Mouse (Mus musculus) liver, postnatal 0 days (tissue): ENCODE data around the gene Khdc3. TPM values are rescaled to one million over a fixed set of nuclear protein-coding genes. Genes with fewer than 3 reads are reported as not detected.
"Not testable (repeated sequence)": the region's sequence is repeated elsewhere in the genome, so short reads cannot be mapped to it uniquely, and the experiment has no call there.

Source experiments
- ATAC-seq: fragments of 200-750 bp; cut with Nextera tagmentation; 2 replicates; pipeline ENCODE4 v1.8.0; 2017; ENCODE audit warnings: mild to moderate bottlenecking, moderate library complexity
- DNase-seq: peaks from one replicate; pipeline ENCODE4 v3.0.0-alpha.2; 2016
- H3K27ac ChIP-seq: fragments of 300-500 bp; sonication (generic); 2 replicates; pipeline ENCODE4 v1.5.1; 2014; ENCODE audit warnings: antibody characterized with exemption, moderate library complexity, mild to moderate bottlenecking, low read depth
- H3K27me3 ChIP-seq: fragments of 300-500 bp; sonication (generic); 2 replicates; pipeline ENCODE4 v1.6.1; 2014; ENCODE audit warnings: low read length, control low read depth, mixed read lengths; ENCODE audit not compliant: insufficient read depth
- H3K36me3 ChIP-seq: fragments of 300-500 bp; sonication (generic); replicated peaks from 2 replicates; pipeline ENCODE4 v1.6.1; 2014; ENCODE audit warnings: mild to moderate bottlenecking, control low read depth, low read length, moderate library complexity, mixed read lengths; ENCODE audit not compliant: insufficient read depth
- H3K4me1 ChIP-seq: fragments of 300-500 bp; sonication (generic); 2 replicates; pipeline ENCODE4 v1.6.1; 2014; ENCODE audit warnings: antibody characterized with exemption, mild to moderate bottlenecking, control low read depth; ENCODE audit not compliant: insufficient read depth
- H3K4me2 ChIP-seq: fragments of 300-500 bp; sonication (generic); 2 replicates; pipeline ENCODE4 v1.6.1; 2014; ENCODE audit warnings: low read depth, mild to moderate bottlenecking, low read length, moderate library complexity, mixed read lengths
- H3K4me3 ChIP-seq: fragments of 300-500 bp; sonication (generic); 2 replicates; pipeline ENCODE4 v1.5.1; 2014; ENCODE audit warnings: low read depth, low read length
- H3K9ac ChIP-seq: fragments of 300-500 bp; sonication (generic); replicated peaks from 2 replicates; pipeline ENCODE4 v1.6.1; 2014; ENCODE audit warnings: mild to moderate bottlenecking, moderate library complexity
- H3K9me3 ChIP-seq: fragments of 300-500 bp; sonication (generic); 2 replicates; pipeline ENCODE4 v1.6.1; 2016; ENCODE audit warnings: mild to moderate bottlenecking, control low read depth, low read length, mixed read lengths
- CTCF ChIP-seq: sonication (generic); IDR thresholded peaks from 2 replicates; pipeline ENCODE4 v1.5.1; 2016; ENCODE audit warnings: antibody characterized with exemption, low read depth
- EP300 ChIP-seq: IDR thresholded peaks from 2 replicates; pipeline ENCODE4 v1.6.1; 2016; ENCODE audit warnings: antibody characterized with exemption, low read depth, mild to moderate bottlenecking
- WGBS: fragments of 180-500 bp; shearing (Covaris S2); extraction: QIAGEN DNeasy Blood & Tissue Kit; methylation state at CpG from one replicate; pipeline ENCODE4 v1.1.7; 2014; ENCODE audit not compliant: insufficient replicate concordance; 5-methylcytosine and 5-hydroxymethylcytosine counted together
- polyA plus RNA-seq: library from polyadenylated mRNA; unstranded; fragments of >200 nt; fragmentation: Nextera tagmentation; extraction: Ambion mirVana; gene quantifications from 2 replicates; pipeline ENCODE4 v1.2.1, GENCODE M21; 2015

Khdc3 gene
- polyA plus RNA-seq, 1 experiment from 2014 or later = not detected

GRCm38 (mm10) chr9:73103880-73104198 lies 2.2 kb downstream of the Khdc3 start:
- no peaks in the 10 kb centered on the region for H3K36me3 ChIP-seq
- H3K27me3 ChIP-seq = peaks cover 13% of the 10 kb centered on the region
- peak overlapping the region; percentile 79 for H3K4me2 ChIP-seq
- H3K27ac ChIP-seq = no peak overlapping the region
- TF ChIP-seq EP300 (no peak), CTCF (no peak)
- ATAC-seq (no peak; the same call in 1 of the 2 replicates), DNase-seq (no peak)
- peaks cover 11% of the 10 kb centered on the region for H3K4me1 ChIP-seq
- H3K4me3 ChIP-seq = peak overlapping the region; percentile 46
- 49% methylated on average over 5 of the region's 5 CpGs for WGBS
- H3K9me3 ChIP-seq = no peaks in the 10 kb centered on the region
- H3K9ac ChIP-seq = no peak overlapping the region; the same call in 1 of the 2 replicates

DNA sequence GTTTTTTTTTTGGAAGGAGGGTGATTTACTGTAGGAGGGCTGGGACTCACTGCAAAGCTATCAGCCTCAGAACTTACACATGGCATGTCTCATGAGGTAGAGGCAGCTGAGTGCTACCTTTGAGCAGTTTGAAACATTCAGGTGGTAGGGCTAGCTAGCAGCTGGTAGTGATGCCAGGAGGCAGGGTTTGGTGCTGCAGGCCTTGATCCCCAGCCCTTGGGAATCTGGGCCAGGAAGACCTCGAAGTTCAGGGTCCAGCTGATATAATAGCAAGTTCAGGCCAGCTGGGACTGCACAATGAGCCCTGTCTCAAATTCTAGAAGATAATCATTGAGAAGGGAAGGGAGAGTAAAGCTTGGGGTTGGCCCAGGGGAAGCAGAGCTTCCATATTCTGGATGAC lies 3.5 kb downstream of the Khdc3 start:
- Histone ChIP-seq H3K36me3 (no peaks in the 10 kb centered on the region), H3K27me3 (peaks cover 13% of the 10 kb centered on the region)
- ATAC-seq = no peak

GRCm38 (mm10) chr9:73105771-73106170 lies 4.1 kb downstream of the Khdc3 start:
- no peak overlapping the region for H3K4me3 ChIP-seq
- no peak overlapping the region for H3K27ac ChIP-seq
- no peaks in the 10 kb centered on the region for H3K9me3 ChIP-seq
- no peak for DNase-seq
- TF ChIP-seq EP300 (no peak), CTCF (no peak)
- peaks cover 13% of the 10 kb centered on the region for H3K27me3 ChIP-seq
- no peak overlapping the region for H3K9ac ChIP-seq
- H3K4me1 ChIP-seq = peaks cover 11% of the 10 kb centered on the region
- no peaks in the 10 kb centered on the region for H3K36me3 ChIP-seq
- no peak for ATAC-seq
- no peak overlapping the region for H3K4me2 ChIP-seq

More for the DNA sequence above, 3.5 kb downstream of the Khdc3 start:
- DNase-seq = no peak
- 72% methylated on average over 1 of the region's 1 CpGs for WGBS
- Histone ChIP-seq H3K4me2 (no peak overlapping the region), H3K27ac (no peak overlapping the region), H3K9ac (no peak overlapping the region), H3K9me3 (no peaks in the 10 kb centered on the region), H3K4me1 (peaks cover 11% of the 10 kb centered on the region), H3K4me3 (no peak overlapping the region)
- TF ChIP-seq CTCF (no peak), EP300 (no peak)

- H3K36me3 ChIP-seq = peaks cover 15% of the 10 kb centered on the region
- peak within 1 kb of the TSS; percentile 82 for H3K4me3 ChIP-seq
- H3K27ac ChIP-seq = peak within 1 kb of the TSS; percentile 85
- under 1% methylated on average over 64 of the region's 64 CpGs for WGBS
- H3K9me3 ChIP-seq = no peaks in the 10 kb centered on the region
- peak; percentile 98 for ATAC-seq
- peak within 1 kb of the TSS; percentile 73 for H3K4me2 ChIP-seq
- DNase-seq = peak; percentile 81
- H3K4me1 ChIP-seq = peaks cover 4% of the 10 kb centered on the region; the same call in 1 of the 2 replicates
- H3K27me3 ChIP-seq = no peaks in the 10 kb centered on the region
- TF ChIP-seq CTCF (no peak), EP300 (0 out of 2 replicates have a peak, but pooled peaks have one; percentile 8)
- peak within 1 kb of the TSS; percentile 86 for H3K9ac ChIP-seq
These were observed 11.6 kb downstream of the Khdc3 start, which contains the start of gene Rsl24d1 for GRCm38 (mm10) chr9:73112919-73113906. TSS of gene Rsl24d1 (plus strand) at chr9:73113426.

GRCm38 (mm10) chr9:73116704-73117103 lies 15.1 kb downstream of the Khdc3 start:
- not testable (repeated sequence) for H3K27ac ChIP-seq, H3K4me1 ChIP-seq, ATAC-seq, H3K4me2 ChIP-seq, H3K4me3 ChIP-seq, H3K9ac ChIP-seq, DNase-seq, H3K9me3 ChIP-seq, H3K27me3 ChIP-seq
- 67% methylated on average over 6 of the region's 6 CpGs for WGBS
- peaks cover 33% of the 10 kb centered on the region for H3K36me3 ChIP-seq

- no peak overlapping the region for H3K27ac ChIP-seq
- DNase-seq (no peak), ATAC-seq (no peak)
- TF ChIP-seq CTCF (peak; percentile 35), EP300 (no peak)
- 79% methylated on average over 4 of the region's 4 CpGs for WGBS
- H3K36me3 ChIP-seq = peaks cover 35% of the 10 kb centered on the region
- H3K9ac ChIP-seq = no peak overlapping the region
- H3K4me1 ChIP-seq = peaks cover 4% of the 10 kb centered on the region; the same call in 1 of the 2 replicates
- no peak overlapping the region for H3K4me2 ChIP-seq
- H3K9me3 ChIP-seq = no peaks in the 10 kb centered on the region
- H3K4me3 ChIP-seq = no peak overlapping the region
- no peaks in the 10 kb centered on the region for H3K27me3 ChIP-seq
These were observed 16.4 kb downstream of the Khdc3 start for GRCm38 (mm10) chr9:73118012-73118411.
